ENCODE assay signal across 20 mouse cellular contexts in the genomic region with DNA sequence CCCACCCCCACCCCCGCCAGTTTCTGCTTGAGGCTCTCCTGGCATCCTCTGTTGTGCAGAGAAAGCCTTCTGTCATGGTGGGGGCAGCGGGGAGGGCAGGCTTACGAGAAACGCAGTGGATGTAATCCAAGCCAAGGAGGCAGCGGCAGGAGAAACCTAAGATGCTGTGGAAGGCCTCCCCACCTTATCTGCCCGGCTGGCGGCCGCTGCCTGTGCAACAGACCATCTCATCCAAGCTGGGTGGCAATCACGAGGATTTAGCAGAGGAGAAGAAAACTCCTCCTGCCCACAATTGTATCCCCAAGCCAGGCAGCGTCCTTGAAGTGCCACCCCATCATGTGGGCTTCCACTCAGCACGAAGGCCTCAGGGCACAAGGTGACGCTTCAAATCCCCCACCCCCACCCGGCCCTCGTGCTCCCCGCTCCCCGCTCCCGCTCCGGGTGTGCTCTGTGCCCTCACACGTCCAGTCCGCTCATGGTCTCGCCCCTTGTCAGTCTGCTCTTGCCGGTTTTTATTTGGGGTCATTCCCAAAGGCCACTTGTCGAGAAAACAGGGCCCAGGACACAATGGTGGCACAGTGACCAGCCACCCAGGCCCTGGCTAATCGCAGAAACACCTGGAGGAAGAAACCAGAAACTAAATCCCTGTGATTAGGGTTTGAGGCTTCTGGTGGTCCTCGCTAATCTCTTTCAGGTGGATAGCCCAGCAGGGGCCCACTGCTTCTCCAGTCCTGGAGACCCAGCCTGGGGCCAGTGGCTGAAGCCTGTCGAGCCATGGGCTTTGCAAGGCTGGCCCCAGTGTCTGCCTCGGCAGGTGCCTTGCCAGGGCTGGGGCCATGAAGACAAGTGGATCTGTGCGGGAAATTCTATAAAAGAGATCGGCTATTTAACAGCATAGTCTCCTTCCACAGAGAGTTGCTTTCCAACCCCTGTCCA. TPM values are rescaled to one million over a fixed set of nuclear protein-coding genes. Genes with fewer than 3 reads are reported as not detected.
DNase-seq lines count a peak whose midpoint lies in the region; ATAC-seq and TF ChIP-seq lines count a peak whose summit lies in the region.
"Had no signal": no experiment of that assay in that cellular context is flagged by ENCODE, and none has a peak within 500 bp of the region (broad histone marks: within the 10 kb centered on the region; RNA-seq: fewer than 3 reads in every experiment).

No protein-coding gene starts in this region.

- no peaks in the 10 kb centered on the region for H3K9me3 ChIP-seq in kidney, embryonic 14.5 days (ENCODE audit: control insufficient read depth, low read length)
- H3K9me3 ChIP-seq in limb, embryonic 10.5 days (replicated peaks) = no peaks in the 10 kb centered on the region
- H3K9me3 ChIP-seq: midbrain, embryonic 12.5 days had no signal

- H3K27ac ChIP-seq in kidney, embryonic 14.5 days (ENCODE audit: low read depth, low read length) = peak overlapping the region; percentile 6; the same call in 1 of the 2 replicates
- peak overlapping the region; percentile 53 for H3K27ac ChIP-seq in limb, embryonic 10.5 days
- no peak overlapping the region for H3K27ac ChIP-seq in thymus, adult 2 months (ENCODE audit: control insufficient read depth, insufficient read depth, low read length)
- H3K27ac ChIP-seq: heart, adult 2 months; midbrain, embryonic 12.5 days had no signal

- no peak for TF ChIP-seq POLR2A in thymus, adult 2 months (IDR thresholded peaks at IDR 0.05; ENCODE audit: control insufficient read depth, extremely low read depth, insufficient read depth, low read length, poor library complexity)

- no peak overlapping the region for H3K9ac ChIP-seq in kidney, embryonic 14.5 days (ENCODE audit: low read depth, low read length)
- H3K9ac ChIP-seq: midbrain, embryonic 12.5 days had no signal

- 0 out of 2 replicates have a peak, but pooled peaks cover 5% of the 10 kb centered on the region for H3K4me1 ChIP-seq in kidney, embryonic 14.5 days (ENCODE audit: control insufficient read depth, insufficient read depth, low read length)
- H3K4me1 ChIP-seq in limb, embryonic 10.5 days = peaks cover 28% of the 10 kb centered on the region
- no peaks in the 10 kb centered on the region for H3K4me1 ChIP-seq in thymus, adult 2 months (replicated peaks; ENCODE audit: control insufficient read depth, insufficient read depth, low read length)

- H3K4me3 ChIP-seq in kidney, embryonic 14.5 days (ENCODE audit: low read length) = no peak overlapping the region
- H3K4me3 ChIP-seq in limb, embryonic 10.5 days = 0 out of 2 replicates have a peak overlapping the region, but pooled peaks have one; percentile 24
- no peak overlapping the region for H3K4me3 ChIP-seq in thymus, adult 2 months (ENCODE audit: control insufficient read depth, insufficient read depth, low read length)
- H3K4me3 ChIP-seq: heart, adult 2 months; midbrain, embryonic 12.5 days had no signal

- no peak for DNase-seq in kidney, postnatal 10 days
- DNase-seq in Patski (ENCODE audit: low read depth, low spot score) = peak; percentile 37
- peak; percentile 19 for DNase-seq in embryo, embryonic 10.5 days (ENCODE audit: low spot score)
- DNase-seq in limb, embryonic 10.5 days (ENCODE audit: low spot score) = peak; percentile 49
- DNase-seq in left cerebral cortex, postnatal 25 days (ENCODE audit: low spot score in 2 of 2) = no peak
- DNase-seq in thymus, adult 2 months = no peak
- DNase-seq: adrenal gland, postnatal 10 days; cerebellum, adult 9-10 months; gastrocnemius, postnatal 10 days; heart, adult 2 months; heart, postnatal 4 days; kidney, postnatal 25 days; left cerebral cortex, postnatal 4 days; lung, postnatal 36 days had no signal

- intact Hi-C loops in left cerebral cortex, postnatal 25 days (cut with DNase I) = no loop called here

- no peaks in the 10 kb centered on the region for H3K27me3 ChIP-seq in kidney, embryonic 14.5 days (ENCODE audit: control insufficient read depth, insufficient read depth, low read length)
- no peaks in the 10 kb centered on the region for H3K27me3 ChIP-seq in Patski
- H3K27me3 ChIP-seq in limb, embryonic 10.5 days (ENCODE audit: low read depth, poor library complexity, severe bottlenecking) = peaks cover 29% of the 10 kb centered on the region
- H3K27me3 ChIP-seq in thymus, adult 2 months (ENCODE audit: control insufficient read depth, insufficient read depth, low read length) = no peaks in the 10 kb centered on the region

- no peak for TF ChIP-seq CTCF in Patski (IDR thresholded peaks at IDR 0.05)
- no peak for TF ChIP-seq CTCF in thymus, adult 2 months (IDR thresholded peaks at IDR 0.05; ENCODE audit: borderline replicate concordance, control insufficient read depth, extremely low read depth, insufficient read depth, low read length, poor library complexity)

- POLR2A ChIA-PET in Patski (lab: Charles Lee) = no interaction called here

- in situ Hi-C loops in Patski (cut with MboI; ENCODE audit: low pct_unique_long_range_greater_than_20kb) = no loop called here

- H3K4me2 ChIP-seq in kidney, embryonic 14.5 days (replicated peaks; ENCODE audit: low read depth, low read length) = peak overlapping the region; percentile 15; the same call in 1 of the 2 replicates
- H3K4me2 ChIP-seq: midbrain, embryonic 12.5 days had no signal

- 16% methylated on average over 29 of the region's 29 CpGs for WGBS in kidney, embryonic 14.5 days
- WGBS in limb, embryonic 10.5 days = 23% methylated on average over 29 of the region's 29 CpGs
- WGBS in thymus, adult 2 months = 45% methylated on average over 29 of the region's 29 CpGs

- CTCF ChIA-PET in Patski (lab: Charles Lee) = no interaction called here

- ATAC-seq in kidney, embryonic 14.5 days (ENCODE audit: low FRiP score, low TSS enrichment) = peak; percentile 64
- no peak for ATAC-seq in Patski
- ATAC-seq: forebrain, embryonic 14.5 days had no signal

- H3K36me3 ChIP-seq in kidney, embryonic 14.5 days (ENCODE audit: control insufficient read depth, insufficient read depth, low read length) = no peaks in the 10 kb centered on the region
- H3K36me3 ChIP-seq in limb, embryonic 10.5 days = no peaks in the 10 kb centered on the region
- no peaks in the 10 kb centered on the region for H3K36me3 ChIP-seq in thymus, adult 2 months (ENCODE audit: control insufficient read depth, insufficient read depth, low read length)
- H3K36me3 ChIP-seq: G1E; midbrain, embryonic 12.5 days had no signal

RNA-seq across cellular contexts. Expression of gene Gsc, which starts 58.6 kb away (rescaled TPM):
- not detected in 2 replicates for polyA plus RNA-seq in kidney, embryonic 14.5 days (2014; fragmentation: Nextera tagmentation; extraction: Ambion mirVana)
- polyA plus RNA-seq in Patski (2021) = 1.0 TPM
- 20.1 and 34.2 TPM in 2 replicates for polyA plus RNA-seq in limb, embryonic 10.5 days (2016; fragmentation: Nextera tagmentation; extraction: Ambion mirVana)
- total RNA-seq in left cerebral cortex, postnatal 25 days (2021) = not detected
- polyA plus RNA-seq in thymus, adult 2 months (2012; rRNA removed) = 0.77 and 1.5 TPM in 2 replicates
- total RNA-seq: G1E; heart, adult 2 months; layer of hippocampus, postnatal 14 days; left cerebral cortex, postnatal 4 days had no signal
- polyA plus RNA-seq: G1E; liver, embryonic 16.5 days had no signal

Comparison
In these comparisons a context has a peak if more than half of its experiments do, and no peak if none do; other contexts are left out.
1. DNase-seq: peak in Patski (single experiment), embryo, embryonic 10.5 days (single experiment) and limb, embryonic 10.5 days (single experiment); none in kidney, postnatal 10 days (single experiment), left cerebral cortex, postnatal 25 days (0 of 2) and thymus, adult 2 months (single experiment).